Mouse (Mus musculus): ENCODE measurements around the gene Gskip.
A peak's percentile ranks its signal among the peaks of the same experiment; 100 is the strongest.

The Gskip gene

DNA sequence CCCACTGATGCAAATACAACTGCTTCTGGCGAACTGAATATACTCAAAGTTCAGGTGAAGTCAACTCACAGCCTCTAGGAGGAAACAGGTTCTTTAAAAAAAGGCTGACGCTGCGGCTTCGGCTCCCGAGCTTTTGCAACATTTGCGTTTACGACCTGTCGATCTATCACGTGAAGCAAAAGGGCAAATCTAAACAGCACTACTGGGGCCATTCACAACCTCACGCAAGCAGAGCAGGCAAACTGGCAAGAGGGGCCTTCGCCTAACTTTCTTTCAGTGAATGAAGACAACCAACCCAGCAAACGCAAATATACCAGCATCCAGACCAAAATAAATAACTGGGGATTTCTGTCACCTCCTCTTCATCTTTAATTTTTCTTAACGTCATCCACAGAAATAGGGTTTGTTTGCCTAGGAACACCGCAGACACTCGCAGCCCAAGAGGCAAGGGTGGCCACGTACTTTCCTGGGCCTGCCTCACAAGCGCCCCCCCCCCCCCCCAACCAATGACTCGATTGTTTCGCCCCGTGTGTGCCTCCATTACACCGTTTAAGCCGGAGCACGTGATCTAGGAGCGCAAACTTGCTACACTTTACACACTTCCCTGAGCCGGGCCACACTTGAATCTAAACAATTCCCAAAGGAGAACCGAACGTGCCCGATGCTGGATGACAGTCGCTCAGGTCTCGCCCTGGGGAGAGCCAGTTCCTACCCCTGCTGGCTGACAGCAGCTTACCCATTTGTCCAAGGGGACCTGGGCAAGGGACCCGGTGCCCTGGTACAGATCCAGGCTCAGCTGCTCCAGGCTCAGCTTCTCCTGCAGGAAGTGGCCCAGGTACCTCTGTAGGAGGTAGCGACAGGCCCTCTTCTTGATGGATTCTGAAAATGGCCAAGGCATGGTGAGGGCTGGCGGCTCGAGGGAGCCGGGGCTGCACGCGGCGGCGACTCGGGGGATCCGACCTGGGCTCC is at the start of gene Gskip:
Gene Gskip, plus strand, starts transcription at position 897 of the 969 bp plus-strand sequence.
- DNase-seq (ENCODE audit: low read depth, low spot score) = peak; percentile 62

DNA sequence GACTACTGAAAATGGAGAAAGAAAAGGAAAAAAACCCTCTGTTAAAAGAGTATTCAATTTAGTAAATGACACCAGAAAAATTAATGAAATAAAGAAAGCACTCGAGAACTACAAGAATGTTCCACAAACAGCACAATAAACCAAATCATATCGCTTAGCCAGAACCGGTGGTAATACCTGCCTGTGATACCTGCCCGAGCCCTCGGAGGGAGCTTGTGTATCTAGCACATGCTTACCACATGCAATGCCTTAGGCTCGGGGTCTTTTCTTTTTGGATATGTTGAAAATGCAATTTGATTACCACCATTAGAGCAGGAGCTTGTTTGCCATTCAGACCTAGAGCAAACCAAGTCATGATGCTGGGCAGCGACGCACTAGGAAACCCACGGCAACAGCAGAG is 48.1 kb upstream of the Gskip start:
- peak; percentile 19 for DNase-seq (ENCODE audit: low read depth, low spot score)

DNA sequence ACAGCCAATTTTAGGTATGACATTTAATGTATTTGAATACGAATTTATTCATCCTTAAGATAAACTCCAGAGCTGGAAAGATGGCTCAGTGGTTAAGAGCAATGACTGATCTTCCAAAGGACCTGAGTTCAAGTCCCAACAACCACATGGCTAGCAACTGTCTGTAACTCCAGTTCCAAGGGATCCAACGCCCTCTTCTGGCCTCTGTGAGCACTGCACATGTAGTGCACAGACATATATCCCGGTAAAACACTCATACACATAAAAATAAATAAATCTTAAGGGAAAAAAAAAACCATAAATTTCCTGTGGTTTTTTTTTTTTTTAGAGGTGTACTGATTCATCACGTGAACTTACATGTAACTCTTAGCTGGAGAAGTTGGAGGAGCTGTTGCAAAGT is 47.1 kb upstream of the Gskip start:
- DNase-seq (ENCODE audit: low read depth, low spot score) = peak; percentile 27

DNA sequence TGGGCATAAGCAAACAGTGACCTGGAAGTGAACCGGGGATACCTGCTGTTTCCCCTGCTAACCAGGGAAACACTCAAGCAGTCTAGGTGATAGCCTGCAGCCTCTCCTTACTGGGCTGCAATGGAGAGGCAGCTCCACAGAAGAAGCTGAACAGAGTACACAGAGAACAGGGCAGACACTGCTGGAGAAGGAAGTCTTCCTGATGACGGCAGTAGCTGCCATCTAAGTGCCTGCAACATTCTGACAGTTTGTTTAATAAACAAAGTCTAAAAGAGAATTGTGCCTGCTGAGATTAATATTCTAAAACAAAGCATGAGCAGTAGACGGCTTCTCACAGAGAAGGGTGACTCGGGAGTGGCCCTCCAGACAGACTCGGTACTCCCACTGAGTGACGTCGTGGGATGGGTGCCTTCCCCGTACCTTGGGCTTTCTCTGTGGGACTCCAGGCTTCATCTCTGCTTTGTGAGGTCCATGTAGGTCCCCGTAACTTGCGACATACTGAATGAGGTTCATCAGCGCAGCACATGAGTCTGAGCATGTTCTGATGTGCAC is 41.8 kb upstream of the Gskip start:
- no peak for DNase-seq (ENCODE audit: low read depth, low spot score)

DNA sequence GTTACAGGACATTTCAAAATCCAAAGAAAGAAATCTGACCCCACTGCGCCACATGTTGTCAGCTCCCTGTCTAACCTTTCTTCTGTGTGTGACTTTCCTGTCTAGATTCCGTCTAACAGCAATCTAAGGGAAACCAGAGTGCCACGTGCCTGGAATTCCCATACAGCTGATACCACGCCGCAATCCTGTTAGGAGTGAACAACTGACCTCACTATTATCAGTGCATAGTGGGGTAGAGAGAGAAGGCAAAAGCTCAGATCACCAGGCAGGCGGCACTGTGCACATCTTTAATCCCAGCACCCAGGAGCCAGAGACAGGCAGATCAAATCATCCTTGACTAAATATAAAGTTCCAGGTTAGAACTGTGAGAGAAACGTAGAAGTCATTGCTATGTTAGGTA is 28.8 kb upstream of the Gskip start:
- no peak for DNase-seq (ENCODE audit: low read depth, low spot score)

DNA sequence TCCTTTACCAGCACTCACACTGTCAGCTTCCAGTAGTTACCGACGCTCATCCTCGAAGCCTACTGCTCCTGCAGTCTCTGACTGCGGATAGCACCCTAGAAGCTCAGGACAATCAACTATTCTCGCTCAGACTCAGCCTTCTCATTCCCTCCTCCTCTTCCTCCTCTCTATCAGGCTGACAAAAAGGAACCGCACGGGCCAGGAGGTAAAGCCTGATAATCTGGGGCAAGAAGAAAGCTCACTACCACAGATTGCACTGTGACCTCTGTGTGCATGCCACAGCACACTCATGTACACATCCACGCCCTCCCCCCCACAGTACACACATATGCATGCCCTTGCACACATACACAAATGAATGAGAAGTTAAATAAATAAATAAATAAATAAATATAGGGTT is 8.4 kb upstream of the Gskip start:
- no peak for DNase-seq (ENCODE audit: low read depth, low spot score)

DNA sequence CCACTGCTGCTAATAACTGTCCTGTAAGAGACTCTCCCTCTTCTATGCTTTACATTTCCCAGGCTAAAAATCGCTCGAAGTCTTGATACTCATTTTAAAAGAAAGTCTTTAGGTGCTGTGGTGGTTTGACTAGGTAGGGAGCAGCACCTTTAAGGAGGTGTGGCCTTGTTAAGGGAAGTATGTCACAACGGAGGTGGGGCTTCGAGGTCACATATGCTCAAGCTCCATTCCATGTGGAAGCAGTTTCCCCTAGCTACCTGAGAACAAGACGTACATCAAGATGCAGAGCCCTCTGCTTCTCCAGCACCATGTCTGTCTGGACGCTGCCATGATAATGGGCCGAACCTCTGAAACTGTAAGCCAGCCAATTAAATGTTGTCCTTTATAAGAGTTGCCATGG is 6.4 kb upstream of the Gskip start:
- peak; percentile 49 for DNase-seq (ENCODE audit: low read depth, low spot score)

DNA sequence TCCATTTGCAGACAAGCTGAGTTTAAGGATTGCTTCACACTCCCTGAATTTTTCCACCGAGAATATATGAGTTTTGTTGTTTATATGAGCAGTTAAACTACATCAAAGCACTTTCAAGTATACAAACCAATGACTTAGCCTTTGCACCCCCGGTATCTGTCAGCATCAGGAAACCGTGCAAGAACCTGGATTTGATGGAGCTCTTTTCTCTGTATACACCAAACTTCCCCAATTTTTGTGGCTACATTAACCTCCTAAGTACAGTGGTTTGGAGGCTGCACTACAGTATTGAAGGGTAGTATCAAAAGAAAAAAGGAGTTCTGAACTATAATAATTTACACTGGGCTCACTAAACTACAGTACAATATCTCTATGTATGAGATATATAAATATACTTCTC is 5.9 kb upstream of the Gskip start:
- no peak for DNase-seq (ENCODE audit: low read depth, low spot score)

DNA sequence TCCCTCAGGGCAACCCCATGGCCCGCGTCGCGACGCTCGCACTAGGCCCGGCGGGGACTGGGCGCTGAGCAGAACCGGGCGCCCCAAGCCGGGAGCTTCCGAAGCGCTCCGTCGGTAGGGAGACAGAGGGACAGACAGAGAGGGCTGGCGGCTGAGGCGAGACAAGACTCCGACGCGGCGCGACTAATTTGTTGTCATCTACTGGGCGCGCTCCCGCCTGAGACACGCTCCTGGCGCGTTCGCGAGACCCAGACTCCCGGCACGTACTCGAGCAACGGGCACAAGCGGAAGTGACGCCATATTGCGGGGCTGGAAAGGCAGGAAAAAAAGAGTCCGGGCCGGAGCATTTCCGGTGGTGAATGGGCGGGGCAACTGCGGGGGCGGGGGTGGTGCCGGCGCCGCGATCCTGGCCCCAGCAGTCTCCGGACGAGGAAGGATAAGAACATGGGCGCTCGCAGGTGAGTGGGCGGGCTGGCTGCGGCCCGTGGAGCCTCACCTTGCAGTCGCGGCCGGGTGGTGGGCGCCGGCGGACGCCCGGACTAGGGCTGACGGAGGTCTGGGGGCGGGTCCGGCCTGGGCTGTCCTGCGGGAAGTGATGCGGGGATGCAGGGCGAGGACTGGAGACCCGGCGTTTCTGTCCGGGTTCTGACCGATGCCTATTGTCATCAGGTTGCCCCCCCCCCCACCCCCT is 517 bp downstream of the Gskip start, which contains the start of gene Atg2b:
Gene Atg2b, minus strand, starts transcription at position 211 of the 691 bp plus-strand sequence.
- peak; percentile 98 for DNase-seq (ENCODE audit: low read depth, low spot score)

DNA sequence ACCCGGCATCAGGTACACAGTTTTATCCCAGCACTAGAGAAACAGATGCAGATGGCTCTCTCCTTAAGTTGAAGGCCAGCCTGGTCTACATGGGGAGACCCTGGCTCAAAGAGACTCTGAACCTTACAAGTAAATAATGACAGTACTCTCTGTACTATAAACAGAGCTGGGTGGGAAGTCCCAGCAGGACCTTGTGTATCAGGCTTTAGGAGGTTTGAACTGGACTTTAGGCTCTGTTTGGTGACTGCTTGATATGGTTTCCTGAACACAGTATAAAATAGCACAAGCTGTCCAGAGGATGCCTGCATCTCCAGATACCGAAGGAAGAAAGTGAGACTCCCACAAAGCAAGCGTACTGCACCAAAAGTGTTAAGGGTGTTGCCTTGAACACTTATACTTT is 2.2 kb downstream of the Gskip start:
- DNase-seq (ENCODE audit: low read depth, low spot score) = no peak

DNA sequence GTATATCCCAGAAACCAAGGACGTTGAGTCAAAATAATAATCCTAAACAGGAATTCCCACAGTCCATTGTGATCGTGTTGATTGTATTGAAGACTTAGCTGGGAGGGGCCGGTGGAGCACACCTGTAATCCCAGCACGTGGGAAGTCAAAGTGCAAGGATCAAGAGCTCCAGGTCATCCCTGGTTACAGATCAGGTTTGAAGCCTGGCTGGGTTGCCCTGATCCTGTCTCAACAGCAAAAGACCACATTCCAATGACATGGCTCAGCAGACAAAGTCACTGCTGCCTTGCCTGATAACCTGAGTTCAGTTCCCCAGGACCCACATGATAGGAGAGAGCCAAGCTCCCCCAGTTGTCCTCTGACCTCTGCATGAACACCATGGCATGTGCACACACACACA is 2.8 kb downstream of the Gskip start:
- no peak for DNase-seq (ENCODE audit: low read depth, low spot score)

DNA sequence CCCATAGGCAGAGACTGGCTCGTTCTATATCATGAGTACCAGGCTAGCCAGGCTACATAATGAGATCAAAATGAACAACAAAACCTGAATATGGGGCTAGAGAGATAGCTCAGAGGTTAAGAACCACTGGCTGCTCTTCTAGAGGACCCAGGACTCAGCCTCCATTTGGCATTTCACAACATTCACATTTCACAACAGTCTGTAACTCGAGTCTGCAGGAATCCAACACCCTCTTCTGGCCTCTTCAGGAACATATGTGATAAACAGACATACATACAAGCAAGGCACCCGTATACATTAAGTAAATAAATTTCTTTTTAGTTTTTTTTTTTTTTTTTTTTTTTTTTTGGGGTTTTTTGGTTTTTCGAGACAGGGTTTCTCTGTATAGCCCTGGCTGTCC is 3.9 kb downstream of the Gskip start:
- DNase-seq (ENCODE audit: low read depth, low spot score) = no peak

DNA sequence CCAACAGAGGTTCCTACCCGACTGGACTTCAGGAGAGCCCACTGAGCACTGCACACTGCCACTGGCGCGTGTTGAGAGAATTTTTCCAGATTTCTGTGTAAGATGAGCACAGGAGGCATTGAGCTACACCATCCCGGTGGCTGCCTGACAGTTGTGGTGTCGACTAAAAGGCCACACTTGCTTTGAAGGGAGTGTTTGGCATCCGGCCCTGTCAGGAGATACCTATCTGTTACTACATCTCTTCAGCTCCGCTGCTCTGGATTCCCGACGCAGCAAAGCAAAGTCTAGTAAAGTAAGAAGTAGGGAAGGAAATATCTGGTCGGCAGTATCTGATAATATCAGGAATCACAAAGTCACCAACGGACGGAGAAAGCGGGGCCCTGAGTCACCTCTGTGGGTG is 4.8 kb downstream of the Gskip start:
- no peak for DNase-seq (ENCODE audit: low read depth, low spot score)

DNA sequence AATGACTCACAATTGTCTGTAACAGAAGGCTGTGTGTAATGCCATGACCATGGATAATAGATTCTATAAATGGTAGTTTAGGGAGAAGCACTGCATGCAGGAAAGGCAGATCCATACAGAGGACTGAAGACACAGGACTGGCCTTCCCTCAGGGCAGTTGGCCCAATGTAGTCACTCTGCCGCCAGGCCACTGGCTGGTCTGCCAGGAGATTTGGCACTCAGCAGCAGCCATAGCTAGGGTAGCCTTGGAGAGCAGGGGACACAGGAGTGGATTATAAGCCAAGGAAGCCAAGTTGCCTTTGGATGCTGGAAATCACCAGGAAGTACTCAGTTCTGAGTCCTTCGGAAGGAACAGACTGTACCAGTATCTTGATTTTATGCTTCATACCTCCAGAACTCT is 9.4 kb downstream of the Gskip start:
- no peak for DNase-seq (ENCODE audit: low read depth, low spot score)

DNA sequence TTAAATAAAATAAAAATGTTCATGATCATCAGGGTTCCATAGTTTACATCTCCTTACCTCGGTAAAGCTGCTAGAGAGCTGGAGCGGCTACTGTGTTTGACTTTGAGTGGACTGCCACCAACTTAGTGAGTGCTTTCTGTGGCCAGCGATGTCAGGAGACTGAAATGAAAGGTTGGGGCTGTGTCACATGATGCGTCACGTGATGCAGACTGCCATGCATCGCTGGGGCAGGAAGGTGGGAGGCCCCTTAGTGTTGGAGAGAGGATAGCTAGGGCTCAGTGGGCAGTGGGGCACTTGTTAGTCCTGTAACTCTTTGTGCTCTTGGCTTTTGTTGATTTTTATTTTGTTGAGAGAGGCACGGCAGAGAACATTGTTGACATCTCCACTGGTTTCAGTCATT is 11.2 kb downstream of the Gskip start:
- DNase-seq (ENCODE audit: low read depth, low spot score) = peak; percentile 41

DNA sequence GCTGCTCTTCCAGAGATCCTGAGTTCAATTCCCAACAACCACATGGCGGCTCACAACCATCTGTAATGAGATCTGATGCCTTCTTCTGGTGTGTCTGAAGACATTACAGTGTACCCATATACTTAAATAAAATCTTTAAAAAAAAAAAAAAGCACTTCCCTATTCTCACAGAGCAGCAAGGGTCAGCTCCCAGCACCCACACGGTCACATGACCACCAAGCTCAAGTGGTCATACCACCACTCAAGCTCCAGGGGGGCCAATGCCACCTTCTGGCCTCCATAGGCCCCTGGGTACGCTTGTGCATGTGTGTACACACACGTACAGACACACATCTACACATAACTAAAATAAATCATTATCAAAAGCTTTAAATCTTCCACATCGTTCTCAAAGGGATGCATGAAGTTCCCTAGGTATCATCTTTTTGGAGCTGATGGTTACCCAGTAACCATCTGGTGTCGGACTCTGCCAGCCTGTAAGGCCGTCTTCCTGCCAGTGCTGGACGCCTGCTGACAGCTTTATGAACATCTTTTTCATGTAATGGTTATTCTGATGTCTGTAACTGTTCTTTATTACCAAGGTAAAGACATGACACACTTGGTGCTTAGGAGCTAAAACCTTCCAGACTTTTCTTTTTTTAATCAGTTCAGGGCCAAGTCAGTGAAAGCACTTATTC is 12.6 kb downstream of the Gskip start:
- no peak for DNase-seq (ENCODE audit: low read depth, low spot score)

DNA sequence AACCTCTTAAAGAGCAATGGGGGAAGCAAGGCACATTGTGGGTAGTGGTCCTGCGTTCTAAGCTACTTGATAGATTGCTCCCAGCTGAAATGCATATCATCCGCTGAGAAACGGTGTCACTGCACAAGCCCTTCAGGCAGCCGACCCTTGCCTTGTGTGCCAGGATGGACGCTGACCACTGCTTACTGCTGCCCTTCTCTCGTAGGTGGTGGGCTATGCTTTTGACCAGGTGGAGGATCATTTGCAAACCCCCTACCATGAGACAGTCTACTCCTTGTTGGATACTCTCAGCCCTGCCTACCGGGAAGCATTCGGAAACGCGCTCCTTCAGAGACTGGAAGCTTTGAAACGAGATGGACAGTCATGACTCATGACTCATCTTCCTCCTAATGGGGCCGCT is 15.8 kb downstream of the Gskip start:
- no peak for DNase-seq (ENCODE audit: low read depth, low spot score)

DNA sequence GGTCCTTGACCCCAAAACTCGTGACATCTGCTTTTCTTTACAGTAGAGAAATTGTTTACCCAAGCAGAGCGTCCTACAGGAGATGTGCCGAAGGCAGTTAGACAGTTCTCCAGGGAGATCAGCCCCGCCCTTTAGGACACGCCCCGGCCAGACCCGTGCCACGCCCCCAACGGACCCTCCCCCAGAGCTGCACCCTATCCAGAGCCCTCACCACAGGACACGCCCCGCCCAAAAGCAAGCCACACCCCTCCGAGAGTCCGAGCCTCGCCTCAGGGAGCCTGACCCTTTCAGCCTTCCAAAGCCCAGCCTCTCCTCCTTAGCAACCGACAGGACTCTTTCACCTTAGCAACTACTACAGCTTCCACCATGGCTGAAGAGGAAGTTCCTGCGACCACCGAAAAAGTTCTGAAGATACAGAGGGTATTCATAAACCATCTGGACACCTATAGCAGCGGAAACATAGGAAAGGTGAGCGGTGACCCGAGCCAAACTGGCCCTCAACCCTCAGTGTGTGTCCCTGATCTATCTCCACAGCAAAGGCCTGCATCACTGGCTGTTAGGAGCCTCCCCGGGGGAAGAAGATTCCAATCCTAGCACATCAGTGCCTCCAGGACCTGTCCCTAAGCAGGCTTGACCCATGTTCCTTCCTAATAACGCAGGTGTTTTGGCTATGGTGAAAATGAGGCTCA is 21.3 kb downstream of the Gskip start, which contains the start of gene Ak7:
Gene Ak7, plus strand, starts transcription at position 178 of the 689 bp plus-strand sequence.
- DNase-seq (ENCODE audit: low read depth, low spot score) = peak; percentile 97

DNA sequence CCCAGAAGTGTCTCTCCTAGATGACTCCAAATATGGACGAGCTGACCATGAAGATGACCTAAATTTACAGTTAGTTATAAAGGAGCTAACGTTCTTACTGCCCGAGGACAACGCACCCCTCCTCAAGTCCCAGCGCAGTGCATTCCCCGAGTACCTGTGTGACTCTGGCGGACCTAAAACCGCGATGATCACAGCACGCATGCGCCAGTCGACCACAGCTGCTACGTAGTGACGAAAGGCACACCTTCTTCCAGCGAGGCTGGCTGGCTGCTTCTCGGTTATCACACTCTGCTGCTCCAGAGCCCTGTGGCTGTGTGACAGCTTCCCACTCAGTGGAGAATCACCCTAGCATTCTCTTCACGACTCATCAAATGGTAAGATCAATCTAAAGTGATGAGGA is 34.0 kb downstream of the Gskip start:
- peak; percentile 78 for DNase-seq (ENCODE audit: low read depth, low spot score)

DNA sequence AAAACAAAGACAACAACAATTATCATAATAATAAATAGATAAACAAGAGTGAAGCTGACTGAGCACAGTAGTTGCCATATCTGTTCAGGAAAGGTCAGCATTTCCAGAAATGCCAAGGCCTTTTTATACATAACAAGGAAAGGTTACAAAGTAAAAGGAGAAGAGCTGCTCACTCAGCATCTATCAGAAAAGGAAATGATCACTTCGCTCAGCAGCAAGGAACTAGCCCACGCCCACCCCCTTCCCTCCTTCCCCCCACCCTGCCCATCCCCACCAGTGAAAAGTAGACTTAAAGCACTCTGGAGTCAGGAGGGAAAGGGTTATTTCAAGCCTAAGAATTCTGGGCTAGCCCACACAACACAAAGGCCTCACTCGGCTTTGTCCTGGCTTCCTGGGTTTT is 35.6 kb downstream of the Gskip start:
- peak; percentile 79 for DNase-seq (ENCODE audit: low read depth, low spot score)

DNA sequence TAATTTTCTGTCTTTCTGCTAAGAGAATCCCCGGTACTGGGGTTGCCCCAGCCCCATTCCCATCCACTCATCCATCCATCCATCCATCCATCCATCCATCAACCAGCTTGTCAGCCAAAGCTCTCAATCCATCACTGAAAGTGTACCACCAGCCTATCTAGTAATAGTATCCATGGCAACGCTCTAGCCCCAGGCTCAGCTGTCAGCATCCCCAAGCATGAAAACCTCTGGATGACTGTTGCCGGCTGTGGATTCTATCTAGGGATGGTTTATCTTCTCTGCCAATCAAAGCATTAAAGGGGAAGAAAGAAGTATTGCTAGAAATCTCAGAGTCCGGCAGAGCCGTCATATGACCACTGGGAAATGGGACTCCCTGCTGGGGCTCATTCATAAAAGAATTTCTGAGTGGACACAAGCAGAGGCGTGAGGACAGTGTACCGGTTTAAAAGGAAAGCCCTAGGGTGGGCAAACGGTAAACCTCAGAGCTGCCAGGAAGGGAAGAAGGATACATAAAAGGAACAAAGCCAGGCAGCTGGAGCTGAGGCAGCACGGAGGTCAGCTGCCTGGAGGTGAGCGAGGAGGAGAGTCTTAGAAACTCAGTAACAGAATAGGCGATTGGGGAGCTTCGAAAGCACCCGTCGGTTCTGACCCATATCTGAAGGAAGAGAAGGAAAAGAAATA is 37.0 kb downstream of the Gskip start:
- DNase-seq (ENCODE audit: low read depth, low spot score) = no peak

Measured in ES-CJ7 (cell line).